Mouse (Mus musculus) kidney, postnatal 0 days (tissue): ENCODE results near the gene Tns4. TPM values are rescaled to one million over a fixed set of nuclear protein-coding genes. Genes with fewer than 3 reads are reported as not detected.

Experiments
- ATAC-seq: fragments of 200-750 bp; cut with Nextera tagmentation; replicated peaks from 2 replicates; pipeline ENCODE4 v1.8.0; 2017; ENCODE audit warnings: low read depth, moderate number of reproducible peaks, moderate TSS enrichment, moderate library complexity; ENCODE audit not compliant: low FRiP score
- DNase-seq: peaks from one replicate; pipeline ENCODE4 v3.0.0-alpha.2; 2016; ENCODE audit warnings: low spot score
- H3K27ac ChIP-seq: fragments of 300-500 bp; sonication (generic); 2 replicates; pipeline ENCODE4 v1.5.1; 2014; ENCODE audit warnings: mild to moderate bottlenecking
- H3K27me3 ChIP-seq: fragments of 300-500 bp; sonication (generic); 2 replicates; pipeline ENCODE4 v1.6.1; 2014; ENCODE audit warnings: low read length, mixed read lengths; ENCODE audit not compliant: insufficient read depth
- H3K36me3 ChIP-seq: fragments of 300-500 bp; sonication (generic); 2 replicates; pipeline ENCODE4 v1.6.1; 2014; ENCODE audit warnings: low read length, mixed read lengths; ENCODE audit not compliant: insufficient read depth
- H3K4me1 ChIP-seq: fragments of 300-500 bp; sonication (generic); replicated peaks from 2 replicates; pipeline ENCODE4 v1.6.1; 2014; ENCODE audit warnings: antibody characterized with exemption, low read length, mixed read lengths; ENCODE audit not compliant: insufficient read depth
- H3K4me2 ChIP-seq: fragments of 300-500 bp; sonication (generic); 2 replicates; pipeline ENCODE4 v1.6.1; 2014; ENCODE audit warnings: mild to moderate bottlenecking, low read length, moderate library complexity, mixed read lengths
- H3K4me3 ChIP-seq: fragments of 300-500 bp; sonication (generic); replicated peaks from 2 replicates; pipeline ENCODE4 v1.5.1; 2014; ENCODE audit warnings: low read depth, low read length
- H3K9ac ChIP-seq: fragments of 300-500 bp; sonication (generic); 2 replicates; pipeline ENCODE4 v1.6.1; 2014; ENCODE audit warnings: low read depth, low read length
- H3K9me3 ChIP-seq: fragments of 300-500 bp; sonication (generic); replicated peaks from 2 replicates; pipeline ENCODE4 v1.6.1; 2016; ENCODE audit warnings: low read length, inconsistent platforms, mixed read lengths
- CTCF ChIP-seq: IDR thresholded peaks from 2 replicates; pipeline ENCODE4 v1.5.1; 2016; ENCODE audit warnings: antibody characterized with exemption, low read depth, mild to moderate bottlenecking, moderate library complexity
- WGBS: fragments of 180-500 bp; shearing (Covaris S2); extraction: QIAGEN DNeasy Blood & Tissue Kit; methylation state at CpG from one replicate; pipeline ENCODE4 v1.1.7; 2014; 5-methylcytosine and 5-hydroxymethylcytosine counted together
- polyA plus RNA-seq: library from polyadenylated mRNA; unstranded; fragments of >200 nt; fragmentation: Nextera tagmentation; extraction: Ambion mirVana; gene quantifications from 2 replicates; pipeline ENCODE4 v1.2.1, GENCODE M21; 2015

Gene Tns4
- polyA plus RNA-seq, 1 experiment from 2014 or later, result 0.16 TPM

- Histone ChIP-seq H3K4me1 (peaks cover 35% of the 10 kb centered on the region), H3K27me3 (no peaks in the 10 kb centered on the region), H3K27ac (peak within 1 kb of the TSS; percentile 95), H3K4me3 (peak within 1 kb of the TSS; percentile 64), H3K36me3 (no peaks in the 10 kb centered on the region), H3K9ac (peak within 1 kb of the TSS; percentile 86), H3K9me3 (no peaks in the 10 kb centered on the region), H3K4me2 (peak within 1 kb of the TSS; percentile 82)
- DNase-seq, result peak; percentile 91
- WGBS, result under 1% methylated on average over 60 of the region's 63 CpGs
- peak; percentile 38 for TF ChIP-seq CTCF
- ATAC-seq, result peak; percentile 74
These were observed 47.9 kb downstream of the Tns4 start, which contains the start of gene Igfbp4 for GRCm38 (mm10) chr11:99041051-99041729. Gene Igfbp4, plus strand, starts transcription at chr11:99041244.

- peak; percentile 88 for DNase-seq
- peak; percentile 72 for TF ChIP-seq CTCF
- peak; percentile 13 for ATAC-seq
- Histone ChIP-seq H3K36me3 (no peaks in the 10 kb centered on the region), H3K9ac (peak overlapping the region; percentile 86), H3K27me3 (no peaks in the 10 kb centered on the region), H3K27ac (peak overlapping the region; percentile 95), H3K4me1 (peaks cover 28% of the 10 kb centered on the region; the same call in 1 of the 2 replicates), H3K9me3 (no peaks in the 10 kb centered on the region), H3K4me3 (peak overlapping the region; percentile 64), H3K4me2 (peak overlapping the region; percentile 82)
- WGBS, result 2% methylated on average over 17 of the region's 17 CpGs
These were observed 48.6 kb downstream of the Tns4 start for GRCm38 (mm10) chr11:99040346-99040974.

DNA sequence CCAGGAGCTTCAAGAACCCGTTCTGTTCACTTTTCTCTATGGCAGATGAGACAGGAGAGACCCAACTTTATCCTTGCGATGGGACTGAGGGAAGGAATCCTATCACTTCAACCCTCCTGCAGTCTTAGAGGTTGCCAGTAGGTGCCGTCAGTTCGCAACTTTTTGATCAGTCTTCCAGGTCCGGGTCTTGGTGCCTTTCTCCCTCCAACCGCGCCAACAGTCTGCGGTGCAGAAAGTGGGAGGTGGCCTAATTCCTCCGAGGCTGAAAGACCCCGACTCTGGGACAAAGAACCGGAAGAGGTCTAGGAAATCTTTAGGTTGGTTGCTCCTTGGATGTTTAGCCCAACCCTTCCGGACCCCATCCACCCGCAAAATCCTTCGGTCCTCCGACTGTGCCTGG is 49.3 kb downstream of the Tns4 start:
- no peaks in the 10 kb centered on the region for H3K27me3 ChIP-seq
- WGBS, result under 1% methylated on average over 15 of the region's 15 CpGs
- ATAC-seq (peak; percentile 48), DNase-seq (peak; percentile 97)
- TF ChIP-seq CTCF, result peak; percentile 91
- H3K9ac ChIP-seq, result peak overlapping the region; percentile 86
- no peaks in the 10 kb centered on the region for H3K9me3 ChIP-seq
- H3K4me3 ChIP-seq, result peak overlapping the region; percentile 64
- peak overlapping the region; percentile 82 for H3K4me2 ChIP-seq
- H3K36me3 ChIP-seq, result no peaks in the 10 kb centered on the region
- peaks cover 22% of the 10 kb centered on the region; the same call in 1 of the 2 replicates for H3K4me1 ChIP-seq
- H3K27ac ChIP-seq, result peak overlapping the region; percentile 95

GRCm38 (mm10) chr11:99036254-99036653 is 52.9 kb downstream of the Tns4 start:
- no peaks in the 10 kb centered on the region for H3K9me3 ChIP-seq
- H3K4me1 ChIP-seq, result no peaks in the 10 kb centered on the region
- TF ChIP-seq CTCF, result no peak
- no peak overlapping the region for H3K27ac ChIP-seq
- no peaks in the 10 kb centered on the region for H3K27me3 ChIP-seq
- ATAC-seq (no peak), DNase-seq (no peak)
- H3K36me3 ChIP-seq, result no peaks in the 10 kb centered on the region
- H3K4me3 ChIP-seq, result no peak overlapping the region
- no peak overlapping the region for H3K4me2 ChIP-seq
- 72% methylated on average over 6 of the region's 6 CpGs for WGBS
- H3K9ac ChIP-seq, result no peak overlapping the region

DNA sequence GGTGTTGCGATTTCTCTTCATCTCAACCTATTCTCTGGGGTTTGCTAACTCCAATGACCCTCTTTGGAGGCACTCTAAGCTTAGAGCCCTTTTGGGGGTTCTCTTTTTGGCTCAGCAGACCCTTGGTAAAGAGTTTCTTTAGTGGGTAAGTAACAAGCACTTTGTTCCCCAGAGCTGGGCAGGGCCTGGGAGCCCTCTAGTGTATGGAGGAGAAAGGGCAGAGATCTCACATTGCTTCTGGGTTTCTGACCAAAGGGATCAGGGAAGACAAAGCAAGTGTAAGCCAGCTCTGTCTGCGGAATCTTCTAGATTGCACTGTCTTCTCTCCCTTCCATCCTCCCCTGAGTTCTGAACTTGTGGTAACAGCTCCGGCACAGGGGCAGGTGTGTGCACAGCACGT is 53.8 kb downstream of the Tns4 start:
- H3K27ac ChIP-seq, result no peak overlapping the region
- H3K36me3 ChIP-seq, result no peaks in the 10 kb centered on the region
- WGBS, result 66% methylated on average over 4 of the region's 4 CpGs
- no peak for ATAC-seq
- peak; percentile 62 for TF ChIP-seq CTCF
- no peak overlapping the region for H3K4me3 ChIP-seq
- no peaks in the 10 kb centered on the region for H3K27me3 ChIP-seq
- H3K9ac ChIP-seq, result no peak overlapping the region
- no peaks in the 10 kb centered on the region for H3K4me1 ChIP-seq
- H3K4me2 ChIP-seq, result no peak overlapping the region
- peak; percentile 54 for DNase-seq
- no peaks in the 10 kb centered on the region for H3K9me3 ChIP-seq

GRCm38 (mm10) chr11:99026899-99027440 is 62.1 kb downstream of the Tns4 start:
- 0 out of 2 replicates have a peak, but pooled peaks cover 6% of the 10 kb centered on the region for H3K4me1 ChIP-seq
- 80% methylated on average over 12 of the region's 12 CpGs for WGBS
- TF ChIP-seq CTCF, result peak; percentile 33; the same call in 1 of the 2 replicates
- H3K36me3 ChIP-seq, result no peaks in the 10 kb centered on the region
- no peak overlapping the region for H3K4me2 ChIP-seq
- H3K9ac ChIP-seq, result no peak overlapping the region
- ATAC-seq (no peak), DNase-seq (no peak)
- no peak overlapping the region for H3K4me3 ChIP-seq
- H3K9me3 ChIP-seq, result no peaks in the 10 kb centered on the region
- H3K27ac ChIP-seq, result no peak overlapping the region
- no peaks in the 10 kb centered on the region for H3K27me3 ChIP-seq
